Mouse (Mus musculus): Measurements from ENCODE around the gene Ubr1.

Ubr1 gene

GRCm38 (mm10) chr2:120853151-120853550 lies 117.4 kb downstream of the Ubr1 start:
- no peak for DNase-seq (ENCODE audit: low spot score)

GRCm38 (mm10) chr2:120852626-120853025 lies 117.9 kb downstream of the Ubr1 start:
- no peak for DNase-seq (ENCODE audit: low spot score)

GRCm38 (mm10) chr2:120850424-120851082 lies 120.0 kb downstream of the Ubr1 start, which contains the start of gene Ttbk2:
Gene Ttbk2, minus strand, starts transcription at chr2:120850604.
- DNase-seq (ENCODE audit: low spot score) = peak; percentile 96

GRCm38 (mm10) chr2:120849449-120850423 lies 120.8 kb downstream of the Ubr1 start, which contains the start of gene Cdan1:
Gene Cdan1, minus strand, starts transcription at chr2:120850128.
- DNase-seq (ENCODE audit: low spot score) = peak; percentile 13

- no peak for DNase-seq (ENCODE audit: low spot score)
Measured at GRCm38 (mm10) chr2:120845280-120845679, 125.2 kb downstream of the Ubr1 start.

- no peak for DNase-seq (ENCODE audit: low spot score)
Measured at GRCm38 (mm10) chr2:120843990-120844389, 126.5 kb downstream of the Ubr1 start.

- no peak for DNase-seq (ENCODE audit: low spot score)
Measured at GRCm38 (mm10) chr2:120841211-120841610, 129.3 kb downstream of the Ubr1 start.

GRCm38 (mm10) chr2:120835167-120835566 lies 135.3 kb downstream of the Ubr1 start:
- DNase-seq (ENCODE audit: low spot score) = no peak

- DNase-seq (ENCODE audit: low spot score) = no peak
Measured at GRCm38 (mm10) chr2:120826936-120827638, 143.4 kb downstream of the Ubr1 start.
